Mouse (Mus musculus) C2C12 (cell line): ENCODE results near the gene Gm9821.

ENCODE experiments used
- CEBPB ChIP-seq: IDR thresholded peaks from one replicate; pipeline ENCODE4 v1.6.1; 2011; ENCODE audit warnings: low read depth, mild to moderate bottlenecking, control low read depth, moderate library complexity
- CTCF ChIP-seq: IDR thresholded peaks from one replicate; pipeline ENCODE4 v1.5.1; 2011; ENCODE audit not compliant: control insufficient read depth, insufficient read depth, insufficient read length
- MAX ChIP-seq: IDR thresholded peaks from one replicate; pipeline ENCODE4 v1.6.1; 2011; ENCODE audit warnings: mild to moderate bottlenecking, control low read depth
- MYOG ChIP-seq: IDR thresholded peaks from one replicate; pipeline ENCODE4 v1.6.1; 2011; ENCODE audit not compliant: control insufficient read depth, insufficient read length; ENCODE audit errors: extremely low read depth
- USF1 ChIP-seq: IDR thresholded peaks from one replicate; pipeline ENCODE4 v1.6.1; 2011; ENCODE audit warnings: low read depth, mild to moderate bottlenecking, control low read depth, moderate library complexity

DNA sequence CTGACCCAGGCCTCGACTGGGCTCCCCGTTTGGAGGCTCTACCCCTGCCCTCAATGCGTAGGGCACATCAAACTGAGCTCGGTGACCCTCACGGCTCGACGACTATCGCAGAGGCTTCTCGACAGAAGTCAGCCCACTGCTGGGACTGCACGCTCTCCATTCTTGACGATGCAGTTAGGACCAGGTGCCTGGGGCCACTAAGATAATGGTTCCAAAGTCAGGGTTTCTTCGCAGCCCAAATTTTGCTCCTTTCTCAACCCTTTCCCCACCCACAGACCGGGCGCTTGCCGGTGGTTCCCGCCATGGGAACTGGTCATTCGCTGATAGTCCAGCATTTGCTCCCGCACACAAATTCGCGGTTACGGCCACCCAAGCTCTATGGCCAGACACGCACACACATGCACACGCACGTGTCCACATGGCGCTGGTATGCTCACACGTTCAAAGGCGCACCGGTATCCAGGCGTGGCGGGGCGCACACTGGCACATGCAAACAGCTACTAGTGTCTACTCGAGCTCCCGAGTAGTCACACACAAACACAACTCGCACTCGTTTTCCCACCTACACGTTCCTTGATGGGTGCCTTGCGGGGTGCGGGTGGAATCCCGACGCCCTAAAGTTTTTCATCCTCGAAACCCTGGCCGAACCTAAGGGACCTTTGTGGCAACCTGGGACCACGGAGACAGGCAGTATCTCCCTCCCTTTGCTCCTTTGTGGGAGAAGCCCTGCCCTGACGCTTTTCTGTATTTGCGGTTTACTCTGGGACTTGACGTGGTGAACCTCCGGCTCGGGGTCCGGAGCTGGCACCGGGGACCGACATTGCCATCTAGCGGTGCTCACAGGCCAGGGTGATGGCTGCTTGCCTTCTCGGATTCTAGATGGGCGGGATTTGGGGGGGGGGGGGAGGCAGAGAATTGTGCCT lies 21.8 kb upstream of the Gm9821 start:
- TF ChIP-seq CTCF (peak; percentile 89), MAX (no peak), USF1 (no peak), MYOG (no peak), CEBPB (no peak)
